Mouse (Mus musculus) cerebellum, postnatal 10 days (tissue): Measurements from ENCODE around the gene Iqschfp.
"Not testable (repeated sequence)": the region's sequence is repeated elsewhere in the genome, so short reads cannot be mapped to it uniquely, and the experiment has no call there.

Experiments
- DNase-seq, 2 experiments: peaks; one replicate each; pipeline ENCODE4 v3.0.0; 2021; ENCODE audit warnings: mixed read lengths in 2 of 2

Gene Iqschfp

GRCm38 (mm10) chr3:68077406-68077805 is 185.4 kb downstream of the Iqschfp start:
- DNase-seq: no peak

- DNase-seq: no peak
Measured at GRCm38 (mm10) chr3:68085024-68085423, 193.0 kb downstream of the Iqschfp start.

- no peak for DNase-seq
Measured at GRCm38 (mm10) chr3:68092108-68092507, 200.1 kb downstream of the Iqschfp start.

GRCm38 (mm10) chr3:68096724-68097431 is 204.8 kb downstream of the Iqschfp start:
- DNase-seq: peak in 1 of 2 experiments; percentile 4

GRCm38 (mm10) chr3:68099561-68099960 is 207.5 kb downstream of the Iqschfp start:
- DNase-seq: not testable (repeated sequence)

DNA sequence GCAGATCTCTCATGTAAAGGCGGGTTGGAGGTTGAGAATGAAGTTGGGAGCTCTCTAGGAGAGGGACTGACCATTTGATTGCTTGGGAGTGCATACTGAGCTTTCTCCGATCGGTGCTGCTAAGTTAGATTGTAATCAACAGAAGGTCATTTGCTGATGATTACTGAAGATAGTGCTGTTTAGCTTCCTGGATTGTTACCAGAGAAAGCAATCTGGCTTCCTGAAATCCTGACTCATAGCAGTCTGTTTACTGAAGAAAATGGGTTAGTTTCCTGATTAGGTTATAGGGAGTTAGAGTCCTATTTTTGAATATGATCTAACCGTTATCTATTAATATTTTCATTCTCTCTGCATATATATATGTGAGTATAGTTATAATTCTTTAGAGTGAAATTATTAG is 209.3 kb downstream of the Iqschfp start:
- peak in 1 of 2 experiments; percentile 2 for DNase-seq

DNA sequence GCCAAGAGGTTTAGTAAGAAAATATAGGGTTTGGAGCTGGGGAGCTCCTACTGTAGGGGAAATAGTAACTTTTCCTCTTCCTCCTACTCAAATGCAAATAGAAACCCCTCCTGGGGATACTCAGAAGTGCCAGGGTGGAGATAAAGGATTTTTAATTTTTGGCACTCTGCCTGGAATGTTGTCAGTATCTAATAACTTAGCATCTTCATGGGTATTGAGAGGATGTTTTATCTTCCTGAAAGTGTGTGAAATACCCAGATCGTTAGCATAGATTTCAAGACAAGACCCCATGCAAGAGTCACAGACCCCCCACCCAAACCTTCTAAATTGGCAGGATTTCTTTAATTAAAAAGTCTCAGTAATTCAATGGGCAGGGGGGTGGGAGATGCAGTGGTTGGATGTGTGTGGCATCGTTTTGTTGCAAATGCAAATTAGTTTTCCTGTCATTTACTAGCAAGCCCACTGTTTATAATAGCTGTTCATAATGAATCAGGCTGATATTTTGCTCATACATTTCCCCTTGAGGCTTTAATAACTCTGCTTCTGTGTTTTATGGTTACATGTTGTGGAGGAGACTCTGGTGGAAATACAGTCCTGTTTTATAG is 213.2 kb downstream of the Iqschfp start:
- DNase-seq: no peak

DNA sequence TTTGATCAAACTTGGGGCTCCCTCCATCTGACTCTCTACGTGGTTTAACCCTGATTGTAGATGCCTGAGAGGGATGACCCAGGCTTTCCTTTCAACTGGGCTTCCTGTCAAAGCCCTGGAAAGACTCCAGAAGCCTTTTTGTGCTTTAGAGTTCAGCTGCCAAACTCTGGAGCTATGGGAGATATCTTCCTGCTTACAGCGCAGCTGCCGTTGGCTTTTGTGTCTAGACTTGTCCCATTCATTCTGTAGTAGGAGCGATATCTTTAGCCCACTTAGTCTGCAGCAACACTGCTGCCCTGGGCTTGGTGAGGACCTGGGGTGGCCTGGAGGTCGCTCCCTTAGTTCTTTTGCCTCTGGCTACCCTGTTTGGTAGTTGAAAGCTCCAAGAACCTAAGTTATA is 229.3 kb downstream of the Iqschfp start:
- DNase-seq: peak; percentile 66 to 68

GRCm38 (mm10) chr3:68126284-68126856 is 234.3 kb downstream of the Iqschfp start:
- no peak for DNase-seq

GRCm38 (mm10) chr3:68130386-68130785 is 238.4 kb downstream of the Iqschfp start:
- no peak for DNase-seq

DNA sequence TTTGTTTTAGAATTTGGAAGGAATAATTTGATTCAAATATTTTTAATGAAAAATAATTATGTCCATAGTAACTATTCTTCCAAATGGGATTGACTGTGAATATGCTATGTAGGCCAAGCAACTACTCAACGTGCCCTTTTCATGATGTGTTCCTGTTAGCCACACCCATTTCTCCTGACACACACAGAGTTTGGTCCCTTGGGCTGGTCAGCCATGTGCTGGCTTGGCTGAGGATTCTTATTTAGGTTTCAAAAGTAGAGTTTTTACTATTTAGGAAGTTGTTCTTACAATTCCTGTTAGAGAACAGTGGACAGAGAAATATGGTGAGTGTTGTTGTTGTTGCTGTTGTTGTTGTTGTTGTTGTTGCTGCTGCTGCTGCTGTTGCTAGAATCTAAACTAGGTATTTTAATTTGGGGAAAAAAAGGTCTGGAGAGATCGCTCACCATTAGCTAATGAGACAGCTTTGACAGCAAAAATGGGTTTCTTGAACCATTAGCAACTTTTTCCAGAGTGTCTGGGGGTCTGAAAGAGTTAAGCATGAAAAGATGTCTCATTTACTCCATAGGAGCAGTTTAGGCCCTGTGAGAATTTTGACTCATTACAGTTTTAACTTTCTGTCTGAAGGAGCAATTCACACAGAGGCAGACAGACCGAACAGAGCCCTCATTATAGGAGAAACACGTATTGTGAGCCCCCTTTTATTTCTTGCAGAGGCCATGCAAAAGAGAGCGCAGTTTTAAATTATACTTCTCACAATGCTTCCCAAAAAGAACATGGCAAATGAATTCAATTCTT is 247.0 kb downstream of the Iqschfp start:
- no peak for DNase-seq

DNA sequence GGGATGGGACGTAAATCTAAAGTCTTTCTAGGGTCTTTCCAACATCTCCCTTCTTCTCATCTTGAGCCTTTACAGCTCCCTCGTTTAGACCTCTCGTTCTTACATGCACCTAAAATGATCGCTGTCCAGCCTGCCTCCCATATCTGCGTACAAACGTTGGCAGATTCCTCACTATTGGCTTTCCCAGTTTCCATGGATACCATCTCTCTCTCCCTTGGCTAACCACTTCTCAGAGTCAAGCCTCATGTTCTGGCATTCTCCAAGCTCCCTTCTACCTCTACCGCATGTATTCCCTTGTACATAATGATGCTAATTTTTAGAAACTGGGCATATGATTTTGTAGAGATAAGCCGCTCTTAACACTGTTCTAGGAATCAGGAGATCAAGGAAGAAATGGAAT is 258.7 kb downstream of the Iqschfp start:
- no peak for DNase-seq

DNA sequence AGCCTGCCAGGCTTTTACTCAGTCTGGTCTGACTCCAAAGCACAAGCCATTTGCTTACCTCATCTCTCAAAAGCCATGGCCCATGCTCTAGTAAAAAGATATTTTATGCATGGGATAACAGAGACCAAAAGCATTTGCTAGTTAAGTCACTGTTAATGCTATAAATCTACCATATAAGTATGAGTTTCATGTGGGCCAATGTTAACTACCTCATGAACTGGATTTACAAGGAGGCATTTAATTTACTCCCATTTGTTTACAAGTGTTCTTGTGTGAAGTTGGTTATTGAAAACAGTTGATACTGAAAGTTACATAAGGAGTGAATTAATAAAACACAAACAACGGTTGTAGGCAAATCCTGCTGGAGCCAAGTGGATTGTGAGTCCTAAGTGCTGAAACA is 268.1 kb downstream of the Iqschfp start:
- DNase-seq: no peak

GRCm38 (mm10) chr3:68160760-68161159 is 268.7 kb downstream of the Iqschfp start:
- DNase-seq: no peak

GRCm38 (mm10) chr3:68178248-68178647 is 286.2 kb downstream of the Iqschfp start:
- DNase-seq: no peak

- DNase-seq: peak; percentile 38 to 51
Measured at GRCm38 (mm10) chr3:68187471-68187870, 295.4 kb downstream of the Iqschfp start.

DNA sequence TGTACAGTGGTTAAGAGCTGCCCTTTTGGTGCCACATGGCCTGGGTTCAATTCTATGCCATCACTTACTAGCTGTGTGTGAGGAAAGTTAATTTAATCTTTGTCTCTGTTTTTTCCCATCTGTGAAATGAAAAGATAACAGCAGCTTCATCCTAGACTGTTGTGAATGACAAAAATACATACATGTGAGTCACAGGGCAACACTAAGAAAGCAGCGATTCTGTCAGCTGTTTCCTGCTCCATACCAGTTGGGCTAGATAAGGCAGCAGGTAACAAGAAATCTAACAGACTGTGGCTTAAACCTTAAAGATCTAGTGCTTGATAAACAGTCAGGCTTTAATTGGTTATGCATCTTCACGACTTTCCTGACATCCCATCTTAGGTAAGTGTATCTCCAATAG is 297.1 kb downstream of the Iqschfp start:
- DNase-seq: no peak

DNA sequence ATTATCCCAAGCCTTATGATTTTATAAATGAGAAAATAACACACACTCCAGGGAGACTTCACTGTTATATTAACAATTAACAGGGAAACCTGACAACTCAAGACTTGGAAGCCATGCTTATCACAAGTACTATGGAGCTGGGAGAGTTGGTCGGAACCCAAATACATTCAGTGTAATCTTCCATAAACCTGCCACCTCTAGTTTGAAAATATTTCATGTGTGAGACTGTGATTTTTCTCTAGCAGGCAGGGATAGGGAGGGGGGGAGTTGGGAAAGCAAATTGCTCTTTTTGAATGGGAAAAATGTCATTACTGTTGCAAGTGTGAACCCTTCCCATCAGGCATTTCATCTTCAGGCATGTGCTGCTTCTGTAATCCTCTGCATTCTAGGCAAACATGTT is 304.9 kb downstream of the Iqschfp start:
- no peak for DNase-seq

GRCm38 (mm10) chr3:68201214-68201613 is 309.2 kb downstream of the Iqschfp start:
- DNase-seq: peak; percentile 64 to 69

GRCm38 (mm10) chr3:68202162-68202902 is 310.3 kb downstream of the Iqschfp start:
- no peak for DNase-seq

GRCm38 (mm10) chr3:68203934-68204467 is 312.0 kb downstream of the Iqschfp start:
- no peak for DNase-seq

GRCm38 (mm10) chr3:68210422-68210821 is 318.4 kb downstream of the Iqschfp start:
- DNase-seq: peak; percentile 12 to 17
